Mouse (Mus musculus): Measurements from ENCODE around the gene 1700021F05Rik.

Gene 1700021F05Rik

DNA sequence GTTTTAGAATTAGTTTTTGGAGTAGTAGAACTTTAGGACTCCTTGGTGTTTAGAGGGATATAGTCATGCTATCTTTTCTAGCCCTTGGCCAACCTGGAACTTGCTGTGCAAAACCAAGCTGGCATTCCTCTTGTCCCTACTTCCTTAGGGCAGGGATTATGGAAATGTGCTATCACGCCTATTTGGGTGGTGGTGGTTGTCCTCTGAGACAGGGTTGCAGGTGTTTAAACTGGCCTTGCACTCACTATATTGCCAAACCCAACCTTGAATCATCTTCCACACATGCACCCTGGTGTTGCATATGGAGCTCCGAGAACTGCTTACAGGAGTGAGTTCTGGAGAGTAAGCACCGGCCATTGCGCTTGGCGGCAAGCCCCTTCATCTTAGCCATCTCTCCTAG, 58.8 kb downstream of the 1700021F05Rik start:
- no peak for DNase-seq (ENCODE audit: low spot score)

DNA sequence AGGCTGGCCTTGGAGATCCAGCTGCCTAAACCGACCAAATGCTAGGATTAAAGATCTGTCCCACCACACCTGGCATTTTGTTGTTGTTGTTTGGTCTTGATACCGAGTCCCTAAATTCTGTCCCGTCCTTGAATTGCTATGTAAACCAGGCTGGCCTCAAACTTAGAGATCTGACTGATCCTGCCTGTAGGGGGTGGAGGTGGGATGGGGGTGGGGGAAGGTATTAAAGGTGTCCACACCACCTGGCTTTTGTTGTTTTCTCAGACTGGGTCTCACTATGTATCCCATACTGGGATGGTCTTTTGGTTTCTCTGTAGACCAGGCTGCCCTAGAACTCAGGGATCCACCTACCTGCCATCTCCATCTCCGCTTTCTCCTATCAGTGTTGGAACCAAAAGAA, 59.6 kb downstream of the 1700021F05Rik start:
- DNase-seq (ENCODE audit: low spot score) = no peak

DNA sequence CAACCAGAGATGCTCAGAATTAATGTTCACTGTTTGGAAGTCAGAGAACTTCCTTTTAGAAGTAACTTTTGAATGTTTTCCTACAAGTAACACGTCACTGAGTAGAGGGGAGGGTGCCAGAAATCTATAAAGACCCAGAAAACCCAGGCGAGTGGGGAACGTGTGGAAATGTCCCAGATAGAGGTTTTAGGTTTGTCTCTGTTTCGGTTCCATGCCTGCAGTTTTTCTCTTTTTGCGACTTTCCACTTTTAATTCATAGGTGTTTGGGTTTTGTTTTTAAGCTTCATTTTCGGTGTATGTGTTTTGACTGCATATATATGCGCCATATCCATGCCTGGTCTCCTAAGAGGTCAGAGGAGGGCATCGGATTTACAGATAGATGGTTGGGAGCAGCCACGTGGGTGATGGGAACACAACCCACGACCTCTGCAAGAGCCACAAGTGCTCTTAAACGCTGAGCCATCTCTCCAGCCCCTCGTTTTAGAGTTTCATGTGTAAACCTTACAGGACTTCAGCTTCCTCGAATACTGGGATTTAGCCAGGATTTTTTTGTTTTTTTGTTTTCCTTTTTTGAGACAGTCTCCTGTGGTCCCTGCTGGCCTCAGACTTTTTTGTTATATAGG, 60.5 kb downstream of the 1700021F05Rik start:
- no peak for DNase-seq (ENCODE audit: low spot score)

DNA sequence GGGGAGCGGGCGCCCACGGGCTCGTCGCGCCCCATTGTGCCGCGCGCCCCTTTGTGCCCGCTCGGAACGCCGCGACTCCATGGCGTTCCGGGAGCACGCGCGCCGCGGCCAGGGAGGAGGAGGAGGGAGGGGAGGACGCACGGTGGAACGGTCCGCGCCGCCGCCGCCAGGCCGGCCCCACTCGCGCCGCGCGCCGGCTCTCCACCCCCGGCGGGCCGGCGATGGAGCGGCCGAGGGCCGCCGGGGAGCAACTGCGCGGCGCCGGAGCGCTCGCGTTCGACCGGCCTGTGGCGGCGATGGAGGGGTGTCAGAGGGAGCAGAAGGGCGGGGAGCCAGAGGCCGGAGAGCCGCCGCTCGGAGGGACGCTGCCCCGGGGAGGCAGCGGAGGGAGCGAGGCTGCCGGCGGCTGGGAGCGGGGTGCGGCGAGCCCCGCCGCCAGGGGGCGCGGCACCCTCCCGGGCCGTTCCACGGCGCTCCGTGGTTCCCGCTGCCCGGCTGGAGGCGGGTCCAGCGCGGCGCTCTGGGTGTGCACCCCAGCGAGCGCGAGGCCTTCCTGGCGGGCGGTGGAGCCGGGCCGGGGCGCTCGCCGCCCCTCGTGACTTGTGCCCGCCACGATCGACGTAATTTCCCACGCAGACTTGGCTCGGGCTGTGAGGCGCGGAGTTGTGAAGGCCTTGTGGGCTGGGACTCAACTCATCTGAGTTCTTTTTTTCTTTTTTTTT, 61.2 kb downstream of the 1700021F05Rik start:
- DNase-seq (ENCODE audit: low spot score) = peak; percentile 65

DNA sequence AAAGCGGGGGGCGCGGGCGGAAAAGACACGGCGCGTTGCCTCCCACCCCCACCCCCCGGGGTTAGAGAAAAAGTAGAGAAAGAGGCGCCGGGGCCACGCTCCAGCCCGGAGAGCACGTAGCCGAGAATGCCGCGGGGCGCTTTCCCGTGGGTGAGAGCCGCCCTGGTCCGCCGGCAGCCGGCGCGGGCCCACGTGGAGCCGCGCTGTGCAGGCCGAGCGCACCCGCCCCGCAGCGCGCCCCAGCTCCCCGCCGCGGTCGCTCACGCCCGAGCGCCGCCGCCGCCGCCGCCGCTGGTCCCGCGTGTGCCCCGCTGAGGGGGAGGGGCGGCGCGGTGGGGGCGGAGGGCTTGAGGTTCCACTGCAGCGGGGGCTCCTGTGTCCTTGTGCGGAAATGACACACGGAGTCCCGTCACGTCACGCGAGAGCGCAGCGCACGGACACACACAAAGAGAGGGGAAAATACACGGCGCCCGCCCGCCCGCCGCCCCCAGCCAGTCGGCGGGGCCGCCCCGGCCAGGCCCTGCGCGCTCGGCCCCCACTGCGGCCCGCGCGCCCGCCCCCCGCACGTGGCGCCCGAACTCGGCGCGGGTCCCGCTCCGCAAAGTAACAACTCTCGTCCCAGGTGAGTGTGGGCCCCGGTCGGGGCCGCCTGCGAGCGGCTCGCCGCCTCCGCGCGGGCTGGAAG, 61.9 kb downstream of the 1700021F05Rik start, which contains the start of gene Bend3:
Gene Bend3 (plus strand): TSS at position 81 of the 685 bp plus-strand sequence.
- peak; percentile 35 for DNase-seq (ENCODE audit: low spot score)

DNA sequence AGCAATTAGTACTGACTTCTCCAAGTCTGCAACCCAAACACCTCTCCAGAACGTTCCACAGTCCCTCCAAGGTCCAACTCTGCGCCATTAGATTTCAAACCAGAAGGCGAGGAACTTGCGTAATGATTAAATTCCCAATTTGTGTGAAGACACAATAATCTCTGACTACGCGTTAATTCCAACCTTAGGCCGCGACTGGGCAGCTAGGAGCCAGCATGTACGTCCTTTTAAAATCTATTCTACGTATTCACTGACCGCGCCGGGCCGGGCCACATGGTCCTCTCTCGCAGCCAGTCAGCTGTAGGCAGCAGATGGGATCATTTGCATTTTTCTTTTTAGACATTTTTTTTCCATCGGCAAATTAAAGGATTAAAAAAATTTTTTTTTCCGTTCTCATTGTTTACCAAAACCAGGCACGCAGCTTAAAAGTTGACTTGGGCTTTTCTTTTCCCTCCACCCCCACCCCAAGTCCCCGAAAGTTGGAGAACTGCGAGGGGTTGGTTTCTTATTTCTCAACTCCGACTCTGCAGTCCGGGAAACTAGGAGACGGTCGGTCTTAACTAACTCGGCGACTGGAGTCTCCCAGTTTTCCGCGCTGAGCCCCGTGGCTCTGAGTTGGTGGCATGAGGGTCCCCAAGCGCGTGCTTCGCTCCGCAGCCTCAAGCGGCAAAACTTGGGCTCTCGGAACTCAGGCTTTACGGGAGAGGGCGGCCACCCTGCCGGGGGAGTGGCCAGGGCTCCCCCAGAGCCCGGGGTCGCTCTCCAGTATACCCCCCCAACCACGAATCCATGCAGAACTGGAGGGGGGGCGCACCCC, 62.7 kb downstream of the 1700021F05Rik start:
- no peak for DNase-seq (ENCODE audit: low spot score)

DNA sequence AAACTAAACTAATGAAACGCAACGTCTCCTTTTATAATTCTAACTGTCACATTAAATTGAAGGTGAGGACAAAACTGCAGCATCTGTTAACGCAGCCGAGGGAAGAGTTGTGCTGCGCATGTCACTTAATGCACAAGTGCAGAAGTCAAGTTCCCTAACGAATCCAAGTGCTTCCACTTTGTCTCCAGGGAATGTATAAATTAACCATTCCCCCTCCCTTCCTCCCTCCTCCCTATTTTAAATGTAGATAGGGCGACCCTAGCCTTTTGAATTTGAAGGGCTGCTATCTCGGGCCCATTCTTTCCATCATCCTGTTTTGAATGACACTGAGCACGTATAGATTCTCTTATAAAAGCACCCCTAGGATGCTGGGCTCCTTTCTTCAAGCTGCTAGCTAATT, 63.3 kb downstream of the 1700021F05Rik start:
- DNase-seq (ENCODE audit: low spot score) = no peak

DNA sequence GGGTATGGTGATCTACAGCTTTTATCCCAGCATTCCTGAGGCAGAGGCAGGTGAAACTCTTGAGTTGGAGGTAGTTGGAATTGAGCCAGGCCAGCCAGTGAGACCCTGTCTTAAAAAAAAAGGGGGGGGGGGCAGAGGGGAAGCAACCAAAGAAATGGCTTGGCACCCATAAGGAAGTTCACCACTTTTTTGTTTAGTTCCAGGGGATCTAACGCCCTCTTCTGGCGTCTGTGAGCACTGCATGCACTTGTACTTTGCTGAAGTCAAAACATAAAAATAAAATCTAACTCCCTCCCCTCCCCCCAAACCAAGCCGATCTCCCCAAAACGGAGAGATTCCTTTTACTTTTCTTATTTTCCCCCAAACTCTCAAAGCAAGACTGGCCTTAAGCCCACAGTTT, 65.4 kb downstream of the 1700021F05Rik start:
- DNase-seq (ENCODE audit: low spot score) = no peak
